Mouse (Mus musculus) left cerebral cortex, postnatal 10 days (tissue): ENCODE results near the gene Prkcq. TPM values are rescaled to one million over a fixed set of nuclear protein-coding genes. Genes with fewer than 3 reads are reported as not detected.

Source experiments
- DNase-seq, 2 experiments: peaks; one replicate each; pipeline ENCODE4 v3.0.0; 2021 to 2022; ENCODE audit warnings: low spot score in 2 of 2, mixed read lengths in 1 of 2; ENCODE audit errors: extremely low spot score in 1 of 2
- intact Hi-C: fragments of 180-260 bp; cut with DNase I; formaldehyde crosslinking; loops from one replicate; pipeline ENCODE4 v1.15.1; 2025
- total RNA-seq, 2 experiments: library from RNA; stranded (reverse); gene quantifications; 2 replicates each; pipeline ENCODE4 v1.2.3; 2021

The Prkcq gene
- total RNA-seq, 2 experiments from 2014 or later, result 8.4 to 9.5 TPM

- intact Hi-C loops, result no loop called here
- no peak for DNase-seq
Measured at GRCm38 (mm10) chr2:11181510-11181909, 9.6 kb downstream of the Prkcq start.

GRCm38 (mm10) chr2:11182096-11182495 lies 10.2 kb downstream of the Prkcq start:
- intact Hi-C loops, result no loop called here

GRCm38 (mm10) chr2:11183991-11184390 lies 12.1 kb downstream of the Prkcq start:
- intact Hi-C loops, result no loop called here
- no peak for DNase-seq

More at GRCm38 (mm10) chr2:11182096-11182495, 10.2 kb downstream of the Prkcq start:
- no peak for DNase-seq

GRCm38 (mm10) chr2:11186586-11186985 lies 14.7 kb downstream of the Prkcq start:
- intact Hi-C loops, result no loop called here
- no peak for DNase-seq

GRCm38 (mm10) chr2:11187166-11187565 lies 15.3 kb downstream of the Prkcq start:
- intact Hi-C loops, result no loop called here
- DNase-seq, result no peak

GRCm38 (mm10) chr2:11188279-11188678 lies 16.4 kb downstream of the Prkcq start:
- intact Hi-C loops, result no loop called here
- DNase-seq, result no peak

DNA sequence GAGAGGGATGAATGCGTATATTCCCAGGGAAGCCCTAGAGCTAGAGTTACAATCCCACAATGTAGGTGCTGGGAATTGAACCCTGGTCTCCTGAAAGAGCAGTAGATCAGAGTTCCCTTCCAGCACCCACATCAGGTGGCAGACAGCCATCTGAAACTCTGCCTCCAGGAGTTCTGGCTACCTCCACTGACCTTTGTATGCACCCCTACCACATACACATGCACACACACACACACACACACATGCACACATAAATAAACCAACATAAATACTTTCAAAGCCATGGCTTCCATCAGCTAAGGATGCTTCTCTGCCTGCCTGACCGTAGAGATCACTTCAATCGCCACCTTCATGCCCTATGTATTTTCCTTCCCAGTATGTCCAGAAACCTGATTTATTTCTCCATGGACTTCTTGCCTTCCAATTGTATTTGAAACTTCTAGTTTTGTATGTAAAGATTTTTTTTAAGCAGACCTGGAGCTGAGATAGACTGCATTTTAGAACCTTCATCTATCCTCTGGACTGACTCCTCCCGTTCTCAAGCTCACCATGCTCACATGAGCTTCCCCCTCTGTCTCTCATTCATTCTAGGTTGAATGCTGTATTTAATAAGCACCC lies 17.4 kb downstream of the Prkcq start:
- DNase-seq, result no peak
- intact Hi-C loops, result no loop called here

- intact Hi-C loops, result no loop called here
- DNase-seq, result no peak
Measured at GRCm38 (mm10) chr2:11192281-11193098, 20.6 kb downstream of the Prkcq start.

DNA sequence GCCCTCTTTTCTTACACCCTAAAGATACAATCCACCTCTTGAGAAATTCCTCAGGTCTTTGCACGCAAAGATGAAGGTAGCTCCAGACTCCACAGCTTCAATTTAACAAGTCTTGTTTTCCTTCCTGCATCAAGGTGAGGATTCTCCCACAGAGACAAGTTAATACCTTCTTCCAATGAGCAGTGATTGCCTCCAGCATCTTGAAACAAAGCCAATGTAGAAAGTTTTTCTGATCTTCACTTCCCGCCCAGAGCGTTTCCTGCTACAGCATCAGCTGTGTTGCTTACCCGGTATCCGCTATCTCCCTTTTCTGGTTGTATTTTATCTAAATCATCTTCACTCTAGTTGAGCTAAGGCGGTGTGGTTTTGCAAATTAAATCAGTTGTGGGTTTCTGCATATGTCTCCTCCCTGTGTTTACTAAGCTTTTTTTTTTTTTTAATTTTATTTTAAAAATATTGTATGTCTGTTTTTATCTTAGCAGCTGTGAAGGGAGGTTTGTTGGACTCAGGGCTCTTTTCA lies 21.3 kb downstream of the Prkcq start:
- intact Hi-C loops, result no loop called here
- no peak for DNase-seq

DNA sequence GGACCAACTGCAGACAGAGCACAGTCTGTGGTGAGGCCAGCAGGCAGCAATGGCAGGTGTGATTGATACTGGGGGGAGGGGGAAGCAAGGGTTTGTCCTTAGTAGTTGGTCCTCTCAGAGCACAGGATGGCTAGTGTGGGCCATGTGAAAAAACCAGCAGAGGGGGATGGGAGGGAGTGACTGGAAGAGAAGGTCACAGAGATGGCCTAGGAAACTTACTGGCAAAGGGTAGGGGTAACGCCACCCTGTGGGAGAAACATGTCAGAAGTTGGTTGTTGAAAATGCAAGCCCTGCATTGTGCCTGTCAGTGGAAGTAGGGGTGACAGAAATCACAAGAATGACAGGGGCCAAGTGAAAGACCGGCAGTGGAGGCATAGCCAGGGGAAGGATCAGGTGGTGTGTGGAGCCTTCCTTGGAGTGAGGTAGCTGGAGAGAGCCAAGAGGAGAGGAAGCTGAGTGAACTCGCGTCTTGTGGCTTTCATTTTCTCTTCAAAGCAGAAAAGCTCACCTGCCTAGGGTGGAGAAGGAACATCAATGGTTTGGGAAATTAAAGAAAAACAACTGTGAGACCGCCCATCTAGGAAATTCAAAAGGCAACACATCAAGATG lies 22.9 kb downstream of the Prkcq start:
- DNase-seq, result no peak
- intact Hi-C loops, result no loop called here

DNA sequence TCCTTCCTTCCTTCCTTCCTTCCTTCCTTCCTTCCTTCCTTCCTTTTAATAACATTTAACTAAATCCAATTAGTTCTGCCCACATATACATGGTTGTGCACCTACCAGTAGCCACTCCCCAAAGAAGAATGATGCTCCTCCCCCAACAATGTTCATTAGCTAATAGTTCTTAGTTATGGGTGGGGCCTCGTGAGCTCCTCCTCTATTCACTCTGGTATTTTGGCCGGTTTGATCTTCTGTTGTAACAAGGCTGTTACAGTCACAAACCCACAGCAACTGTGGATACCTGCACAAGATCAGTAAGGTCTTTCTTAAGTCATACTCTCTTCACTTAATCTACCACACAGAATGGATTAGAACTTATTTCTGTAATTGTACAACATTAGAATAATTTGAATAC lies 24.2 kb downstream of the Prkcq start:
- DNase-seq, result no peak

GRCm38 (mm10) chr2:11196952-11197559 lies 25.1 kb downstream of the Prkcq start:
- intact Hi-C loops, result no loop called here
- DNase-seq, result no peak

More for the DNA sequence above, 24.2 kb downstream of the Prkcq start:
- intact Hi-C loops, result no loop called here

DNA sequence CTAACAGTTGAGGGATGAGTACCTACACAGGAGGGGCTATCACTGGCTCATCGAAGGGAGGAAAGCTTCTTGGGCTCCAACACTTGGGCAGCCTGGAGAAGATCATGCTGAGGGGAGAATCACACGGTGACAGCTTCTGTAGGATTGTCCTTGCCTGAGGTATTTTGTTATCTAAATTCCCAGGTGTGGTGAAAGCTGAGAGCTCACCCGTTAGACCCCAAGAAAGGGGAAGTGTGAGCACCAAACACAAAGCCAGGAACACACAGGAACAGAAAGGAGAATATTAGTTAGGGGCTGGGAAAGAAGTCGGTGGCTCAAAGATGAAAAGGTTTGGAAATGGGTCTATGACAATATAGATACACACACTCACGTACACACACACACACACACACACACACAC lies 27.7 kb downstream of the Prkcq start:
- intact Hi-C loops, result no loop called here
- no peak for DNase-seq

DNA sequence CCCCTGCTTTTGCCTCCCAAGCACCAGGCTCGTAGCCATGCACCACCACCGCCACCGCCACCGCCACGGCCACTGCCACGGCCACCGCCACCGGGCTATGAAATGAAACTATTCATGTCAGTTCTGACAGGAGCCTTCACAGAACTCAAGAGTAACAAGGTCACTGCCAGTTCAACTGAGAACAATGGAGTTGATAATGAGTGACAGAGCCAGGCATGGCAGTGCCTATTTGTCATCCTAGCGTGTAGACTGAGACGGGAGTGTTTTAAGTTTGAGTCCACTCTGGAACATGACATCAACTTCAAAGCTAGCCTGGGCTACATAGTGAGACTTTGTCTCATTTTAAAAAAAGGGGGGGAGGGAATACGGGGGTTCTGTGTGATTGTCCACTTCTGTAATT lies 30.9 kb downstream of the Prkcq start:
- DNase-seq, result no peak
- intact Hi-C loops, result no loop called here

- intact Hi-C loops, result no loop called here
- no peak for DNase-seq
Measured at GRCm38 (mm10) chr2:11203261-11203660, 31.4 kb downstream of the Prkcq start.

DNA sequence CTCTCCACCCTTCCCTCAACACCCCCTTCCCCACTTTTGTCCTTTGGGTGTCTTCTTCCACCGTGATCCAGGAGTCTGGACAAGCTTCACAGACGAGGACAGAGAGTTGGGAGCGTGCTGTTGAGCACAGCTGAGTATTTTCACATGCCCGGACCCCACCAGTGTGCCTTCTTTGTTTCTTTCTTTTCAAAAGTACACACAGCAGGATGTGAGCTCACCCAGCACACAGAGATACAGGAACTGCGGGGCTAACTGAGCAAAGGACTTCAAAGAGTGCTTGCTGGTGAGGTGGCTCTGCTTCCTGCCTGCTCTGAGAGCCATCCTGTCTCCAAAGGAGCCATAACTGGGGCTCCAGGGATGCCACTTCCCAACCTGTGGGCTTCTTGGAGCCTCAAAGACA lies 32.3 kb downstream of the Prkcq start:
- no peak for DNase-seq

GRCm38 (mm10) chr2:11204961-11205360 lies 33.1 kb downstream of the Prkcq start:
- DNase-seq, result no peak
- intact Hi-C loops, result no loop called here

More for the DNA sequence above, 32.3 kb downstream of the Prkcq start:
- intact Hi-C loops, result no loop called here

GRCm38 (mm10) chr2:11205720-11206119 lies 33.8 kb downstream of the Prkcq start:
- intact Hi-C loops, result no loop called here

GRCm38 (mm10) chr2:11208263-11208662 lies 36.4 kb downstream of the Prkcq start:
- no peak for DNase-seq
- intact Hi-C loops, result no loop called here

More at GRCm38 (mm10) chr2:11205720-11206119, 33.8 kb downstream of the Prkcq start:
- DNase-seq, result no peak
